Mouse (Mus musculus) midbrain, embryonic 10.5 days (tissue): Measurements from ENCODE around the gene Lgals1. TPM values are rescaled to one million over a fixed set of nuclear protein-coding genes. Genes with fewer than 3 reads are reported as not detected.
A peak's percentile ranks its signal among the peaks of the same experiment; 100 is the strongest.

Experiments used
- DNase-seq: peaks from one replicate; pipeline ENCODE4 v3.0.0-alpha.2; 2017; ENCODE audit warnings: low spot score
- H3K27ac ChIP-seq: fragments of 300-500 bp; sonication (generic); replicated peaks from 2 replicates; pipeline ENCODE4 v1.5.1; 2016; ENCODE audit warnings: mild to moderate bottlenecking
- H3K27me3 ChIP-seq: fragments of 300-500 bp; sonication (generic); 2 replicates; pipeline ENCODE4 v1.6.1; 2016; ENCODE audit warnings: low read depth, mild to moderate bottlenecking; ENCODE audit not compliant: poor library complexity, severe bottlenecking
- H3K36me3 ChIP-seq: fragments of 300-500 bp; sonication (generic); 2 replicates; pipeline ENCODE4 v1.6.1; 2016; ENCODE audit warnings: mild to moderate bottlenecking, moderate library complexity
- H3K4me1 ChIP-seq: fragments of 300-500 bp; sonication (generic); 2 replicates; pipeline ENCODE4 v1.6.1; 2016
- H3K4me3 ChIP-seq: fragments of 300-500 bp; sonication (generic); 2 replicates; pipeline ENCODE4 v1.5.1; 2016; ENCODE audit warnings: mild to moderate bottlenecking, moderate library complexity
- H3K9me3 ChIP-seq: fragments of 300-500 bp; sonication (generic); replicated peaks from 2 replicates; pipeline ENCODE4 v1.6.1; 2016; ENCODE audit warnings: mild to moderate bottlenecking
- WGBS: fragments of 180-500 bp; shearing (Covaris S2); methylation state at CpG from one replicate; pipeline ENCODE4 v1.1.7; 2016; 5-methylcytosine and 5-hydroxymethylcytosine counted together
- polyA plus RNA-seq: library from polyadenylated mRNA; unstranded; fragments of >200 nt; fragmentation: Nextera tagmentation; extraction: Ambion mirVana; gene quantifications from 2 replicates; pipeline ENCODE4 v1.2.1, GENCODE M21; 2016

Lgals1 gene
- polyA plus RNA-seq, 1 experiment from 2014 or later = 341 TPM

GRCm38 (mm10) chr15:78930801-78931426 is 4.4 kb downstream of the Lgals1 start:
- Histone ChIP-seq H3K27ac (no peak overlapping the region), H3K27me3 (peaks cover 29% of the 10 kb centered on the region)

GRCm38 (mm10) chr15:78931577-78931976 is 5.1 kb downstream of the Lgals1 start:
- Histone ChIP-seq H3K27me3 (peaks cover 23% of the 10 kb centered on the region), H3K4me1 (peaks cover 46% of the 10 kb centered on the region), H3K4me3 (no peak overlapping the region), H3K9me3 (no peaks in the 10 kb centered on the region), H3K36me3 (peaks cover 4% of the 10 kb centered on the region), H3K27ac (no peak overlapping the region)
- no peak for DNase-seq
- WGBS = 21% methylated on average over 3 of the region's 3 CpGs

More at GRCm38 (mm10) chr15:78930801-78931426, 4.4 kb downstream of the Lgals1 start:
- no peak for DNase-seq
- H3K36me3 ChIP-seq = no peaks in the 10 kb centered on the region; the same call in 1 of the 2 replicates
- WGBS = 89% methylated on average over 7 of the region's 7 CpGs
- H3K4me1 ChIP-seq = peaks cover 46% of the 10 kb centered on the region
- no peaks in the 10 kb centered on the region for H3K9me3 ChIP-seq
- no peak overlapping the region for H3K4me3 ChIP-seq

GRCm38 (mm10) chr15:78934784-78935320 is 8.3 kb downstream of the Lgals1 start, which contains the start of gene Nol12:
TSS of gene Nol12 (plus strand) at chr15:78934933.
- DNase-seq = peak; percentile 89
- Histone ChIP-seq H3K36me3 (peaks cover 36% of the 10 kb centered on the region), H3K9me3 (no peaks in the 10 kb centered on the region), H3K4me1 (peaks cover 35% of the 10 kb centered on the region), H3K27me3 (no peaks in the 10 kb centered on the region), H3K4me3 (peak within 1 kb of the TSS; percentile 89), H3K27ac (peak within 1 kb of the TSS; percentile 91)
- WGBS = under 1% methylated on average over 41 of the region's 42 CpGs

GRCm38 (mm10) chr15:78936403-78936802 is 9.9 kb downstream of the Lgals1 start:
- Histone ChIP-seq H3K27ac (peak overlapping the region; percentile 34; the same call in 1 of the 2 replicates), H3K36me3 (peaks cover 52% of the 10 kb centered on the region)
- no peak for DNase-seq

DNA sequence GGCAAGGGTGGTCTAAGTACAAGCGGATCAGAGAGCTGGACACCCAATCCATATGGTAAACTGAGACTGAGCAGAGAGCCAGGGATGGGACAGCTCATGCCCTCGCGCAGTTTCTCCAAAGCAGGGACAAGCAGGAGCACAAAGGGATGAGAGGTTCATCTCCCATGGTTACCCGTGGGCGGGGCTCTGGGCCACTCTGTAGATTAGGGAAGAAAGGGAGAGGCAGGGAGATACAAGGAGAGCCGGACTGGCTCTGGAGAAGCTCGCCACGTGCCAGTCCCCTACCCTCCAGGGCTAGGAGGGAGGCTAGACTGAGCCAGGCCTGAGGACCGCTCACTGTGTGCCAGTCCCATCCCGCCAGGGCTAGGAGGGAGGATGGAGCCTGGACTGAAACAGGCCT is 10.8 kb downstream of the Lgals1 start:
- DNase-seq = no peak
- no peak overlapping the region for H3K4me3 ChIP-seq
- peaks cover 36% of the 10 kb centered on the region for H3K4me1 ChIP-seq
- H3K36me3 ChIP-seq = peaks cover 59% of the 10 kb centered on the region
- H3K9me3 ChIP-seq = no peaks in the 10 kb centered on the region
- 83% methylated on average over 10 of the region's 10 CpGs for WGBS
- no peak overlapping the region for H3K27ac ChIP-seq
- no peaks in the 10 kb centered on the region for H3K27me3 ChIP-seq

More at GRCm38 (mm10) chr15:78936403-78936802, 9.9 kb downstream of the Lgals1 start:
- 93% methylated on average over 12 of the region's 12 CpGs for WGBS
- H3K9me3 ChIP-seq = no peaks in the 10 kb centered on the region
- peak overlapping the region; percentile 89 for H3K4me3 ChIP-seq
- H3K27me3 ChIP-seq = no peaks in the 10 kb centered on the region
- peaks cover 35% of the 10 kb centered on the region for H3K4me1 ChIP-seq

DNA sequence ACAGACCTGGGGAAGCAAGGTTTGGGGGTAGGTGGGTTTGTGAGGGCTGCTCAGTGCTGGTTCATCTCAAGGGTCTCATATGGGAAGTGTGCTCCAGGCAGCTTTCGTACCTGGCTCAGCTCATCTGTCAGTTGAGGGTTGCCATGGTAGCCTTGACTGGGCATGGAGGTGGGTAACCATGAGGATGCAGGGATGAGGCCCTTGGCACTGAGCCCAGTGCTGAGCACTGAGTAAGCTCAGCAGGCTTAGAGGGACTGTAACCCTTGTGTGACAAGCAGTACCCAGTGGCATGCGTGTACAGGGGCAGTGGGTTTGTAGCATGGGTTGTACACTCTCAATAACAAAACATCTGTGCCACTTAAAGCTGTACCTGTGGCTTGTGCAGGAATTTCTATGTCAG is 11.4 kb downstream of the Lgals1 start:
- no peak for DNase-seq
- no peak overlapping the region for H3K27ac ChIP-seq
- 98% methylated on average over 2 of the region's 2 CpGs for WGBS
- peaks cover 42% of the 10 kb centered on the region for H3K4me1 ChIP-seq
- no peak overlapping the region for H3K4me3 ChIP-seq
- no peaks in the 10 kb centered on the region for H3K9me3 ChIP-seq
- no peaks in the 10 kb centered on the region for H3K27me3 ChIP-seq
- H3K36me3 ChIP-seq = peaks cover 59% of the 10 kb centered on the region

- 91% methylated on average over 13 of the region's 13 CpGs for WGBS
- H3K36me3 ChIP-seq = peaks cover 59% of the 10 kb centered on the region
- H3K9me3 ChIP-seq = no peaks in the 10 kb centered on the region
- H3K27me3 ChIP-seq = no peaks in the 10 kb centered on the region
- no peak for DNase-seq
- H3K27ac ChIP-seq = no peak overlapping the region
- H3K4me1 ChIP-seq = peaks cover 33% of the 10 kb centered on the region
- no peak overlapping the region for H3K4me3 ChIP-seq
Observed at GRCm38 (mm10) chr15:78940325-78940724, 13.8 kb downstream of the Lgals1 start.

DNA sequence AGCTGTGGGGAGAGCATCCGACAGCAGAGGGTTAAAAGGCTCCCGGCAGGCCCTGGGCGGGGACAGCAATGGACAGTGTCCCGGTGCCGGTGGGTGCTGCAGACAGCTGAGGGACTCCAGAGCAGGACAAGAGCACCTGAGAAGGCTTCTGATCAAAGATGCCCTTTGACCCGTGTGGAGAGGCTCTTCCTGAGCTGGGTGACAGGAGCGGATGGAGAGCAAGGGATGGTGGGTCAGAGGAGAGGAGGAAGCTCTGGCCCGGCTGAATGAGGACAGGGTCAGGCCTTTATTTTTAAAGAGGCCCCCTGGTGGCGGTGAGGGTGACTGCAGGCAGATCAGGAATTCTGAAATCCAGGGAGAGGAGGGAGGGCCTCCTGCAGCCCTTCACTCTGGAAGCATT is 16.1 kb downstream of the Lgals1 start:
- H3K27ac ChIP-seq = peak overlapping the region; percentile 84

DNA sequence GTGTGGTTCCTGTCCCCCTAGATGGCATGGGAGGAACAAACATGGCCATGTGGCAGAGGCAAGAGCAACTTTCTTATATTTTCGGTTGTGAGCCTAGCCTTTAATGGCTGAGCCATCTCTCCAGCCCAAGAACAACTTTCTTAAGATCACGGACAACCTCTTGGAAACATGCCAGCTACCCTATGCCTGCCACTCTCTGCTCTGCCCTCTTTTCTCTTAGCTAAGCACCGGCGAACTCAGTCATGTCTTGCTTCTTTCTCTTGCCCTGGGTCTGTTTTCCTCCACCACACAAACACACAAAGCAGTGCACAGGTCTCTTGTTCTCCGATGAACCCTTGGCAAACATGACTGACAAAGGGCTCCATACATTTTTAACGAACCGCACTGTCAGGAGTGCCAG is 19.7 kb downstream of the Lgals1 start:
- DNase-seq = no peak
- H3K4me3 ChIP-seq = no peak overlapping the region
- H3K36me3 ChIP-seq = peaks cover 15% of the 10 kb centered on the region
- 84% methylated on average over 7 of the region's 7 CpGs for WGBS
- peaks cover 16% of the 10 kb centered on the region for H3K27me3 ChIP-seq
- H3K27ac ChIP-seq = no peak overlapping the region
- peaks cover 34% of the 10 kb centered on the region for H3K4me1 ChIP-seq
- no peaks in the 10 kb centered on the region for H3K9me3 ChIP-seq

More for the DNA sequence above, 16.1 kb downstream of the Lgals1 start:
- H3K27me3 ChIP-seq = peaks cover 16% of the 10 kb centered on the region
- no peaks in the 10 kb centered on the region for H3K9me3 ChIP-seq
- peak; percentile 88 for DNase-seq
- peaks cover 18% of the 10 kb centered on the region for H3K4me1 ChIP-seq
- peak overlapping the region; percentile 45 for H3K4me3 ChIP-seq
- H3K36me3 ChIP-seq = peaks cover 45% of the 10 kb centered on the region
- 3% methylated on average over 9 of the region's 9 CpGs for WGBS

GRCm38 (mm10) chr15:78947657-78948056 is 21.1 kb downstream of the Lgals1 start, which contains the start of gene Triobp:
TSS of gene Triobp (plus strand) at chr15:78947724.
- WGBS = 0% methylated on average over 24 of the region's 24 CpGs
- Histone ChIP-seq H3K27me3 (peaks cover 16% of the 10 kb centered on the region), H3K27ac (peak within 1 kb of the TSS; percentile 88), H3K4me3 (peak within 1 kb of the TSS; percentile 67), H3K4me1 (peaks cover 33% of the 10 kb centered on the region), H3K36me3 (peaks cover 20% of the 10 kb centered on the region), H3K9me3 (no peaks in the 10 kb centered on the region)
- peak; percentile 92 for DNase-seq

GRCm38 (mm10) chr15:78948152-78948725 is 21.7 kb downstream of the Lgals1 start:
- WGBS = 7% methylated on average over 11 of the region's 11 CpGs
- Histone ChIP-seq H3K4me1 (peaks cover 28% of the 10 kb centered on the region), H3K27me3 (peaks cover 16% of the 10 kb centered on the region), H3K27ac (peak overlapping the region; percentile 88), H3K4me3 (peak overlapping the region; percentile 67), H3K9me3 (no peaks in the 10 kb centered on the region), H3K36me3 (peaks cover 26% of the 10 kb centered on the region)
- DNase-seq = no peak

DNA sequence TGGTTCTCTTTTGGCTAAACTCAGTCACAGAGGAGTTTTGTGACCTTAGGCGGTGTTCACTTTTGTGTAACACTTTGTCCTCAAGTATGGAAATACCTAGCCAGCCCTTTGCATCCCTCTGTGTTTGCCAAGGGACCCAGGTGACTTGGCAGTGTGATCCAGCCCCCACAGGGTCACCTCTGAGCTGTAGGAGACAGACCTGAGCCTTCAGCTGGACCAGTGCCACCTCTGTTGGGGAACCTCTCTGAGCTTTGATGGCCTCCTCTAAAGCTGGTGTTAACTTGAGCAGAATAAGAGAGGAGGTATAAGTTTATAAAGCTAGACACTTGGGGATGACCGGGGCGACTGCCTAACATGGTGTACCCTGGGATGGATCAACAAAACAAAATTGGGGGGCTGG is 22.4 kb downstream of the Lgals1 start:
- Histone ChIP-seq H3K4me1 (peaks cover 28% of the 10 kb centered on the region), H3K4me3 (peak overlapping the region; percentile 67), H3K9me3 (no peaks in the 10 kb centered on the region), H3K36me3 (peaks cover 32% of the 10 kb centered on the region), H3K27ac (peak overlapping the region; percentile 88; the same call in 1 of the 2 replicates), H3K27me3 (peaks cover 16% of the 10 kb centered on the region)
- WGBS = 96% methylated on average over 3 of the region's 3 CpGs
- DNase-seq = no peak

GRCm38 (mm10) chr15:78955663-78956062 is 29.1 kb downstream of the Lgals1 start:
- Histone ChIP-seq H3K27me3 (no peaks in the 10 kb centered on the region), H3K27ac (no peak overlapping the region), H3K4me1 (peaks cover 3% of the 10 kb centered on the region; the same call in 1 of the 2 replicates), H3K9me3 (no peaks in the 10 kb centered on the region), H3K36me3 (peaks cover 82% of the 10 kb centered on the region), H3K4me3 (no peak overlapping the region)
- no peak for DNase-seq
- WGBS = 76% methylated on average over 3 of the region's 3 CpGs
